In the genomic region with DNA sequence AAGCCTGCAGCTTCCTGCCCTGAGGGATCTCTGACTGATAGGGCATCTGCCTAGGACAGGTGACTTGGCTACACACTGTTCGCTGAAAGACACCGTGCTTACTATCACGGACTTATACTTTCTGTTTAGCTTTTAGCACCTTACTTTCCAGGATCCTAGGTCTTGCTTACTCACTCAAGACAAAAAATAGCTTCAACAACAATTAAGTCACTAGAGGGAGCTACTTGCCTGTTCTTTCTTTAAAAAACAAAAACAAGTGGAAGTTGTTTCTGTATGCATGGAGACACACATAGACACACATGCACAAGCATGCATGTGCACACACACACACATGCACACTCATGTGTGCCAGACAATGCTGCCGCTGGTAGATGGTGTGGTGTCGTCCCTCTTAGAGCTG, we compare ENCODE assay signal across 10 mouse cellular contexts. TPM values are rescaled to one million over a fixed set of nuclear protein-coding genes. Genes with fewer than 3 reads are reported as not detected.
A peak's percentile ranks its signal among the peaks of the same experiment; 100 is the strongest.
DNase-seq lines count a peak whose midpoint lies in the region; ATAC-seq lines count a peak whose summit lies in the region.
"Had no signal": no experiment of that assay in that cellular context is flagged by ENCODE, and none has a peak within 500 bp of the region (broad histone marks: within the 10 kb centered on the region; RNA-seq: fewer than 3 reads in every experiment).

No protein-coding gene starts in this region.

- no peaks in the 10 kb centered on the region for H3K9me3 ChIP-seq in heart, embryonic 13.5 days
- no peaks in the 10 kb centered on the region for H3K9me3 ChIP-seq in limb, embryonic 13.5 days
- H3K9me3 ChIP-seq in hindbrain, embryonic 12.5 days (replicated peaks) = 0 out of 2 replicates have a peak, but pooled peaks cover 3% of the 10 kb centered on the region
- H3K9me3 ChIP-seq: limb, embryonic 15.5 days had no signal

- 0 out of 2 replicates have a peak overlapping the region, but pooled peaks have one; percentile 23 for H3K4me3 ChIP-seq in heart, embryonic 13.5 days
- no peak overlapping the region for H3K4me3 ChIP-seq in limb, embryonic 13.5 days
- H3K4me3 ChIP-seq in hindbrain, embryonic 12.5 days = no peak overlapping the region
- H3K4me3 ChIP-seq: limb, embryonic 15.5 days had no signal

- intact Hi-C loops in left cerebral cortex, postnatal 36 days (cut with DNase I) = loop anchor here (10.0 kb wide), 1 partner anchor 78 kb away; no protein-coding TSS in a partner anchor

- ATAC-seq in heart, embryonic 13.5 days (ENCODE audit: extremely low read depth, insufficient number of reproducible peaks, low FRiP score, low TSS enrichment) = no peak
- peak; percentile 67 for ATAC-seq in CD4-positive, CD25-positive, alpha-beta regulatory T cell, adult 4 months
- ATAC-seq in limb, embryonic 13.5 days (ENCODE audit: low FRiP score, low read depth) = no peak
- ATAC-seq in hindbrain, embryonic 12.5 days (ENCODE audit: low FRiP score) = no peak

- WGBS in heart, embryonic 13.5 days = 44% methylated on average over 5 of the region's 5 CpGs
- WGBS in limb, embryonic 13.5 days = 36% methylated on average over 5 of the region's 5 CpGs
- 46% methylated on average over 5 of the region's 5 CpGs for WGBS in hindbrain, embryonic 12.5 days

- H3K27ac ChIP-seq in heart, embryonic 13.5 days (replicated peaks) = no peak overlapping the region
- no peak overlapping the region for H3K27ac ChIP-seq in limb, embryonic 13.5 days
- no peak overlapping the region for H3K27ac ChIP-seq in hindbrain, embryonic 12.5 days
- H3K27ac ChIP-seq: limb, embryonic 15.5 days had no signal

- peaks cover 25% of the 10 kb centered on the region for H3K4me1 ChIP-seq in heart, embryonic 13.5 days
- H3K4me1 ChIP-seq in limb, embryonic 13.5 days = peaks cover 28% of the 10 kb centered on the region
- H3K4me1 ChIP-seq in hindbrain, embryonic 12.5 days = peaks cover 15% of the 10 kb centered on the region

- H3K9ac ChIP-seq in heart, embryonic 13.5 days = no peak overlapping the region
- no peak overlapping the region for H3K9ac ChIP-seq in limb, embryonic 13.5 days
- no peak overlapping the region for H3K9ac ChIP-seq in hindbrain, embryonic 12.5 days
- H3K9ac ChIP-seq: limb, embryonic 15.5 days had no signal

- H3K27me3 ChIP-seq in heart, embryonic 13.5 days (replicated peaks) = peaks cover 42% of the 10 kb centered on the region
- peaks cover 48% of the 10 kb centered on the region for H3K27me3 ChIP-seq in limb, embryonic 13.5 days
- peaks cover 33% of the 10 kb centered on the region for H3K27me3 ChIP-seq in hindbrain, embryonic 12.5 days

- H3K36me3 ChIP-seq in heart, embryonic 13.5 days = no peaks in the 10 kb centered on the region
- no peaks in the 10 kb centered on the region for H3K36me3 ChIP-seq in limb, embryonic 13.5 days
- no peaks in the 10 kb centered on the region for H3K36me3 ChIP-seq in hindbrain, embryonic 12.5 days
- H3K36me3 ChIP-seq: limb, embryonic 15.5 days had no signal

- no peak for DNase-seq in heart, adult 9 months (ENCODE audit: low spot score in 2 of 2)
- DNase-seq in c-Kit-positive CD71-positive TER-119-positive erythroid progenitor cells, embryonic 14.5 days (ENCODE audit: low spot score) = peak; percentile 27
- DNase-seq in urinary bladder, postnatal 14 days (ENCODE audit: low spot score) = no peak
- no peak for DNase-seq in left cerebral cortex, postnatal 36 days (ENCODE audit: low spot score in 2 of 2)

- peak overlapping the region; percentile 47 for H3K4me2 ChIP-seq in heart, embryonic 13.5 days
- peak overlapping the region; percentile 42 for H3K4me2 ChIP-seq in limb, embryonic 13.5 days (replicated peaks)
- no peak overlapping the region for H3K4me2 ChIP-seq in hindbrain, embryonic 12.5 days (replicated peaks)
- H3K4me2 ChIP-seq: limb, embryonic 15.5 days had no signal

RNA-seq across cellular contexts. Expression of a gene that starts 3.9 kb away (rescaled TPM):
- 0.59 and 0.70 TPM in 2 replicates for polyA plus RNA-seq in heart, embryonic 13.5 days (2015; fragmentation: Nextera tagmentation; extraction: Ambion mirVana)
- polyA plus RNA-seq in CD4-positive, CD25-positive, alpha-beta regulatory T cell, adult 4 months (2017; shearing (Covaris generic)) = not detected
- polyA plus RNA-seq in limb, embryonic 13.5 days (2015; fragmentation: Nextera tagmentation; extraction: Ambion mirVana) = 2.4 and 3.2 TPM in 2 replicates
- 10 to 100 TPM; 14.5 to 15.9 TPM for total RNA-seq in left cerebral cortex, postnatal 36 days (2021)
- 0.30 and 0.53 TPM in 2 replicates for polyA plus RNA-seq in hindbrain, embryonic 12.5 days (2016; fragmentation: Nextera tagmentation; extraction: Ambion mirVana)

RNA-seq across cellular contexts. Expression of a gene that starts 24.8 kb away (rescaled TPM):
- polyA plus RNA-seq in heart, embryonic 13.5 days (2015; fragmentation: Nextera tagmentation; extraction: Ambion mirVana) = 6.0 and 6.4 TPM in 2 replicates
- polyA plus RNA-seq in CD4-positive, CD25-positive, alpha-beta regulatory T cell, adult 4 months (2017; shearing (Covaris generic)) = 10 to 100 TPM; 21.9 to 23.6 TPM
- 9.9 and 10.7 TPM in 2 replicates for polyA plus RNA-seq in limb, embryonic 13.5 days (2015; fragmentation: Nextera tagmentation; extraction: Ambion mirVana)
- total RNA-seq in left cerebral cortex, postnatal 36 days (2021) = 100 to 1,000 TPM in 1 of 2 experiments, 10 to 100 TPM in 1; 90.5 to 103 TPM
- 22.4 and 25.2 TPM in 2 replicates for polyA plus RNA-seq in hindbrain, embryonic 12.5 days (2016; fragmentation: Nextera tagmentation; extraction: Ambion mirVana)

RNA-seq across cellular contexts. Expression of a gene that starts 59.0 kb away (rescaled TPM):
- not detected in 2 replicates for polyA plus RNA-seq in heart, embryonic 13.5 days (2015; fragmentation: Nextera tagmentation; extraction: Ambion mirVana)
- polyA plus RNA-seq in CD4-positive, CD25-positive, alpha-beta regulatory T cell, adult 4 months (2017; shearing (Covaris generic)) = not detected
- not detected in 2 replicates for polyA plus RNA-seq in limb, embryonic 13.5 days (2015; fragmentation: Nextera tagmentation; extraction: Ambion mirVana)
- 1 to 10 TPM; 3.1 to 3.9 TPM for total RNA-seq in left cerebral cortex, postnatal 36 days (2021)
- polyA plus RNA-seq in hindbrain, embryonic 12.5 days (2016; fragmentation: Nextera tagmentation; extraction: Ambion mirVana) = not detected in 2 replicates
- polyA plus RNA-seq: limb, embryonic 15.5 days; testis, adult 2 months had no signal
